Mouse (Mus musculus): ENCODE data around the gene Tgm3. TPM values are rescaled to one million over a fixed set of nuclear protein-coding genes. Genes with fewer than 3 reads are reported as not detected.

The Tgm3 gene
- polyA plus RNA-seq, 1 experiment from 2014 or later, result not detected

DNA sequence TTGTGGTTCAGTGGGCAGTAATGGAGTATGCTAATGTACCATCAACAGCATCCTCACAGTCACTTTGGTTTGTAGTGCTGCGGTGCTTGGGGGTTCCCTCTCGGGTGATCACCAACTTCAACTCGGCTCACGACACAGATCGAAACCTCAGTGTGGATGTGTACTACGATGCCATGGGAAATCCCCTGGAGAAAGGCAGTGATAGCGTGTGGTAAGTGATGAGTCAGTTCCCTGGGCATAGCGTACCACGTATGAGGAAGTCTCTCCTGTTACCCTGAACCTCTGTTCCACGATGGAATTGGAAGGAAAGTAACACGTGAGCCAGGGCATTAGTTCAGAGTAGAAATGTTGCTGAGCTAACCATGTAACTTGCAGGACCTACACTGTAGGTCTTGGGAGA, 17.7 kb downstream of the Tgm3 start:
- H3K4me1 ChIP-seq (replicated peaks), result 0 out of 2 replicates have a peak, but pooled peaks cover 2% of the 10 kb centered on the region
- no peaks in the 10 kb centered on the region for H3K27me3 ChIP-seq (ENCODE audit: insufficient read depth, poor library complexity, severe bottlenecking)
- H3K27ac ChIP-seq, result no peak overlapping the region
- WGBS, result 91% methylated on average over 11 of the region's 11 CpGs
- no peak for DNase-seq (ENCODE audit: low spot score)
- H3K36me3 ChIP-seq, result no peaks in the 10 kb centered on the region
- H3K9me3 ChIP-seq, result no peaks in the 10 kb centered on the region
- no peak overlapping the region for H3K4me3 ChIP-seq

DNA sequence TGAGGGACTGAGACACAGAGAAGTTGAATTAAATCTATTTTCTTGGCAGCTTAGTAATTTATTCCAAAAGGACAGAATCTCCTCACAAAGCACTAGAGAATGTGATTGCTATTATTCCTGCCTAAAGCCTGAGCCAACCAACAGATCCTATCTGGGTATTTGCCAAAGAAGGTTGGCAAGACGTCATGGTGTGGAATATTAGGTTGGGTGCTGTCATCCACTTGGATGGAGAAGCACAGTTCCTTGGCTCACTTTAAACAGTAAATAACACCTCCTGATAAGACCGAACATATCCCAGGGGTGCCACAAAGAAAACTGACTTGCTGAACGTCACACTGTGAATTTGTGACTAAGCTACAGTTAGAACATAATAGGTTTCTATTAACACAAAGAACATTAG, 20.5 kb downstream of the Tgm3 start:
- Histone ChIP-seq H3K27me3 (ENCODE audit: insufficient read depth, poor library complexity, severe bottlenecking) (no peaks in the 10 kb centered on the region), H3K9me3 (no peaks in the 10 kb centered on the region), H3K27ac (no peak overlapping the region), H3K4me1 (replicated peaks) (0 out of 2 replicates have a peak, but pooled peaks cover 2% of the 10 kb centered on the region), H3K4me3 (no peak overlapping the region), H3K36me3 (no peaks in the 10 kb centered on the region)
- 84% methylated on average over 3 of the region's 3 CpGs for WGBS
- DNase-seq (ENCODE audit: low spot score), result no peak

DNA sequence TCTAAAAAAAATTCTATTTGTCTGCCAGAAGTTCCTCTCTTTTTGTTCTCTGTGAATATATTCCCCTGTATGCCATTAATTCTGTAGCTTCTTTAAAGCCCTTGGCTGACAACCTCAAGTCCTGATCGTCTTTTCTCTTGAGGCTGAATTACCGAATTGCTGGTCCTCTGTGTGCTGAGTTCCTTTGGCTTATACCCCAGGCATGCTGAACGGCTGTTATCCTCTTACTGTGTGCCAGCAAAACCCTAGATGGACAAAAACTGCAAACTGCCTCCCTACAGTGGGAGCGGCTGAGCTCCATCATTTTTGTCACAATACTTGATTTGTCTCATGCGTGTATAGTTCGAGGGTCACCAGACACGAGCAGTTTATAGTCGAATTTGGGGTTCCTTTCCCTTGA, 24.7 kb downstream of the Tgm3 start:
- Histone ChIP-seq H3K4me3 (no peak overlapping the region), H3K4me1 (replicated peaks) (no peaks in the 10 kb centered on the region), H3K36me3 (no peaks in the 10 kb centered on the region), H3K27me3 (ENCODE audit: insufficient read depth, poor library complexity, severe bottlenecking) (no peaks in the 10 kb centered on the region), H3K27ac (no peak overlapping the region), H3K9me3 (no peaks in the 10 kb centered on the region)
- no peak for DNase-seq (ENCODE audit: low spot score)
- 82% methylated on average over 8 of the region's 8 CpGs for WGBS

DNA sequence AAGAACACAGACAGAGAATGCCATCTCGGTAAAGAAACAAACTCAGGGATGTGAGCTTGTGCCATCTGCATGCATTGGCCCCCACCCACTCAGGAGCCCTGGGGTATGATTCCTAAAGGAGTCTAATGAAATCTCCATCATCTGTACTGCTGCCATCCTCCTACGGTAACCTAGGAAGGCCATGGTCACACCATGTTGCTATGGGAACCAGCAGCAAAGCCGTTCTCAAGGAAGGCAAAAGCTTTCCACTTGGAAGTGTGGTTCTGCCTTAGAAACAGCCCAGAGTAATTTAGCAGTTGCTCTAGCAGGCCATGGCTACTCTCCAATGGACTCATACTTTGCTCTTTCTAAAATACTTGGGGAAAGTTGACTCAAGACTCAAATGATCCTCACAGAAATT, 26.8 kb downstream of the Tgm3 start:
- Histone ChIP-seq H3K4me3 (no peak overlapping the region), H3K4me1 (replicated peaks) (no peaks in the 10 kb centered on the region), H3K36me3 (no peaks in the 10 kb centered on the region), H3K9me3 (no peaks in the 10 kb centered on the region), H3K27me3 (ENCODE audit: insufficient read depth, poor library complexity, severe bottlenecking) (no peaks in the 10 kb centered on the region), H3K27ac (no peak overlapping the region)
- 72% methylated on average over 3 of the region's 3 CpGs for WGBS
- no peak for DNase-seq (ENCODE audit: low spot score)

DNA sequence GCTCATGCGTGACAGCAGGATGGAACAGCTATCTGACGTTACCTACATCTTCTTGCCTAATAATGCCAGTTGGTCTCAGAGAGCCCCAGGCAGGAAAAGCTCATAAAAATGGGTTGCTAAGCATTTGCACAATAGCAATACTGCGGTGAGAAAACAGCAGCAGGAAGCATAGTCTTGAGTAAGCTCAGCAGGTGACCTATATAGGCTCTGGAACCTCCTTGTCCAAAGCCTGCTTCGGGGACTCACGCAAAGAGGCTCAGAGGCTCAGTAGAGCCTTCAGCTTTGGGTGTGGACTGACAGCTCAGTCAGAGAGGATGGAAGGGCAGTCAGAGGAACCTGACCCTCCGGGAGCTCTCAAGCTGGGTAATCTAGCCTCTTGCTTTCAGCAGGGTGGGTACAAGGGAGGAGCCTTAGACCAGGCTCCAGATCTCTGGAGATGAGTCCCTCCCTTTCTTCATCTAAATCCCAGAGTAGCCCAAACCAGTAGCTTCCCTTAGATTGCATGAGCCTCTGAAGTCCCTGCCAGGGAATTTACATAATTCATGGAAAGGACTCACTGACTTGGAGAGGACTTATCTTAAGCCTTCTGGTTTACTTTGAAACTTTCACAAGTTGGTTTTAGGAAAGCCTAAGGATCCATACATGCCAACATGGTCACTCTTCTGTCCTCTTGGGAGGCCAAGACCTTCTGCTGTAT, 28.2 kb downstream of the Tgm3 start:
- no peaks in the 10 kb centered on the region for H3K36me3 ChIP-seq
- H3K27ac ChIP-seq, result no peak overlapping the region
- H3K4me3 ChIP-seq, result no peak overlapping the region
- H3K9me3 ChIP-seq, result no peaks in the 10 kb centered on the region
- no peak for DNase-seq (ENCODE audit: low spot score)
- 80% methylated on average over 6 of the region's 6 CpGs for WGBS
- no peaks in the 10 kb centered on the region for H3K4me1 ChIP-seq (replicated peaks)
- H3K27me3 ChIP-seq (ENCODE audit: insufficient read depth, poor library complexity, severe bottlenecking), result no peaks in the 10 kb centered on the region

DNA sequence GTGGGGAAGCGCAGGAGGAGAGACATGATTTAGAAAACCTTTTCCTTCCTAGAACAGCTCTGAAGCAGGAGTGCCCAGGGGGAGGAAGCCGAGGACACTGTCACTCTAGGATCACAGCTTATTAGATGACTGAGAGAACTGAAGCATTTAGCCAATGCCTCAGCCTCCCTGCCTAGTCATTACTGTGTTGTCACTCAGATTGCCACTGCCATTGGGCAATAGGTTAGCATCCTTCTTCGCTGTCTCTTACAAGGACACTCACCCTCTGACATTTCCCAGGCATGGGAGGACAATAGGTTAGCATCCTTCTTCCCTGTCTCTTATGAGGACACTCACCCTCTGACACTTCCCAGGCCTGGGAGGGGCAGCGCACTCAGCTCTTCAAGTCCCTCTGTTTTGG, 31.7 kb downstream of the Tgm3 start:
- Histone ChIP-seq H3K27me3 (ENCODE audit: insufficient read depth, poor library complexity, severe bottlenecking) (no peaks in the 10 kb centered on the region), H3K4me3 (no peak overlapping the region), H3K36me3 (no peaks in the 10 kb centered on the region), H3K9me3 (no peaks in the 10 kb centered on the region), H3K27ac (no peak overlapping the region), H3K4me1 (replicated peaks) (peaks cover 7% of the 10 kb centered on the region; the same call in 1 of the 2 replicates)
- WGBS, result 83% methylated on average over 4 of the region's 4 CpGs
- DNase-seq (ENCODE audit: low spot score), result no peak

DNA sequence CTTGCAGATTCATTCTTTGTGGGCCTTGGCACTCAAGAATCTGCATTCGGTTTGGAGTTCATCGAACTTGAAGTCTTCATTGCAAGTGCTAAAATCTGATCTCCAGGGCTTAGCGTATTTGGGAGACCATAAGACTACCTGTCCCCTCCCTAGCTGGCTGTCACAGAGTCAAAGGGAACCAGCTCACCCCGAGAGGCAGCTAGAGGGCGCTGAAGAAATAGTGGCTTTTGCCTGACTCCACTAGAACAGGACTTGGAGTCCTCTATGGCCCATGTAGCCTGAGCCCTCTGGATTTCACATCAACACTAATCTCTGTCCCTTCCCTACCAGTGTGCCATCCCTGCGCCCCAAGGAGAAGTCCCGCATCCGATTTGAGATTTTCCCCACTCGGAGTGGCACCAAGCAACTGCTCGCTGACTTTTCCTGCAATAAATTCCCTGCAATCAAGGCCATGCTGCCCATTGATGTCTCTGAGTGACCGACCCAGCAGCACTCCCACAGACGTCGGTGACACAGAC, 35.8 kb downstream of the Tgm3 start:
- H3K27me3 ChIP-seq (ENCODE audit: insufficient read depth, poor library complexity, severe bottlenecking), result no peaks in the 10 kb centered on the region
- no peak overlapping the region for H3K27ac ChIP-seq
- no peak overlapping the region for H3K4me3 ChIP-seq
- 79% methylated on average over 13 of the region's 13 CpGs for WGBS
- H3K4me1 ChIP-seq (replicated peaks), result peaks cover 7% of the 10 kb centered on the region; the same call in 1 of the 2 replicates
- H3K36me3 ChIP-seq, result no peaks in the 10 kb centered on the region
- no peak for DNase-seq (ENCODE audit: low spot score)
- H3K9me3 ChIP-seq, result no peaks in the 10 kb centered on the region

DNA sequence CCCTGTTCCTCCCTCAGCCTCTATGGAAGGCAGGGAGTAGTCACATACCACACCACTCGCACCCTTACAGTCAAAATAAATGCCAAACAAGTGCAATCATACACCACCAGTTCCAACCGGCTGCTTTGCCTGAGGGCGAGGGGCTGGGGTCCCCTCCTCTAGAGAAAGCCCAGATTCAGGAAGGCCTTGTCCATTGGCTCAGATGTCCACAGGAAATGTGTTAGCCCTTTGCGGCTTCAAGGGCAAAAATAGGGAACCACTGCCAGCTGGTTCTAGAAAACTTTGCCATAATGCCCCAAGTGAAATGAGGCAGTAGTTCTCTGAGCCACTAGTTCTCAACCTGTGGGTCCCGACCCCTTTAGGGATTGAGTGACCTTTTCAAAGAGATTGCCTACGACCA, 36.6 kb downstream of the Tgm3 start:
- Histone ChIP-seq H3K4me3 (no peak overlapping the region), H3K4me1 (replicated peaks) (peaks cover 7% of the 10 kb centered on the region; the same call in 1 of the 2 replicates), H3K9me3 (no peaks in the 10 kb centered on the region), H3K27ac (no peak overlapping the region), H3K27me3 (ENCODE audit: insufficient read depth, poor library complexity, severe bottlenecking) (no peaks in the 10 kb centered on the region), H3K36me3 (no peaks in the 10 kb centered on the region)
- 80% methylated on average over 6 of the region's 6 CpGs for WGBS
- no peak for DNase-seq (ENCODE audit: low spot score)

DNA sequence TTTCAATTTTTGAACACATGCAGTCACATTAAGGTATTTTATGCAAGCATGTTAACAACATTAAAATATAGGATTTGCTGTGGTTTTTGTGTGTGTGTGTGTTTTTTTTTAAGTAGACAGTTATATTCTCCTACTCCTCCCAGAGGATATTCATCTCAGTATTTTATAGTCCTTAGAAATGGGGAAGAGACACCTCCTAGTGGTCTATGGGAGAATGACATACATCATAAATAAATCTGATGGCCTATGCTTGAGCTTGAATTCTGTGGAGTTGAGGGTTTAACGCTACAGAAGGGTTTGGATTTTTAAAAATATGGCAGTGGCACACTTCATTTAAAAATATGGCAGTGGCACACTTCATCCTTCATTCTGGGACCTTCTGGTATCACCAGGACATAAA, 46.0 kb downstream of the Tgm3 start:
- Histone ChIP-seq H3K9me3 (no peaks in the 10 kb centered on the region), H3K27ac (no peak overlapping the region), H3K27me3 (ENCODE audit: insufficient read depth, poor library complexity, severe bottlenecking) (no peaks in the 10 kb centered on the region), H3K4me3 (no peak overlapping the region), H3K36me3 (no peaks in the 10 kb centered on the region), H3K4me1 (replicated peaks) (no peaks in the 10 kb centered on the region)
- 54% methylated on average over 1 of the region's 1 CpGs for WGBS
- no peak for DNase-seq (ENCODE audit: low spot score)

DNA sequence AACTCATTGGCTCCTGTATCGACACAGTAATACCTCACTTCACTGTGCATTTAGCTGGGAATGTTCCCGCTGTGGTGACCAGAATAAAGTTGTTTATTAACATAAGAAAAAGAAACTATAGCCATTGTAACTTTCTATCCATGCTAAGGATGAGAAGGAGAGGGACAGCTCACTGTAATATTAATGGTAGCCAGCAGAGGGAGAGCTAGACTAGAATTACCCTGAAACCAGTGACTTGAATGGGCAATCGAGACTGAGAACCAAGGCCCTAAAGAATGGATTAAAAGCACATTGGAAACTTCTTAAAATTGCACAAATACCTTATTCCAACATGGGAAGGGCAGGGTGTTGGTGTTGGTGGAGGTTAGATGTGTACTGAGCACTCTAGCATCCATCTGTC, 56.1 kb downstream of the Tgm3 start:
- Histone ChIP-seq H3K36me3 (no peaks in the 10 kb centered on the region), H3K4me1 (replicated peaks) (no peaks in the 10 kb centered on the region), H3K27ac (no peak overlapping the region), H3K4me3 (no peak overlapping the region), H3K27me3 (ENCODE audit: insufficient read depth, poor library complexity, severe bottlenecking) (no peaks in the 10 kb centered on the region), H3K9me3 (no peaks in the 10 kb centered on the region)
- WGBS, result 33% methylated on average over 3 of the region's 3 CpGs
- no peak for DNase-seq (ENCODE audit: low spot score)

DNA sequence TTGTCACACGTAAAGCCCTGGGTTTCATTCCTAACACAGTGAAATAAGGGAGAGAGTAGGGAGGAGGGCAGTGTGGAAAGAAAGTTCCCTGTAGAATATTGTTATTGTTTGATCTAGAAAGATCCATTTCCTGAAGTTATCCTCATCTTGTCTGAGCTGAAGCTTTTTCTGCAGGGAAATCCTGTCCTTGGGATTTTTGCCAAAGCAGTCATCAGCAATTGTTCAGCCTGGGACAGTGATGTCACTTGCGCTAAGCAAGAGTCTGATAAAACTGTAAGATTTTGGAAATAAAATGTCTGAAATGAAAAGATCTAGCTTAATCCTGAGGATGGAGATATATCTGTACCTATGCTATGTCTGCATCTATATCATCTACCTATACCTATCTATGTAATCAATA, 58.2 kb downstream of the Tgm3 start:
- Histone ChIP-seq H3K9me3 (no peaks in the 10 kb centered on the region), H3K27me3 (ENCODE audit: insufficient read depth, poor library complexity, severe bottlenecking) (no peaks in the 10 kb centered on the region), H3K4me1 (replicated peaks) (no peaks in the 10 kb centered on the region), H3K27ac (no peak overlapping the region), H3K36me3 (no peaks in the 10 kb centered on the region), H3K4me3 (no peak overlapping the region)
- 84% methylated on average over 2 of the region's 2 CpGs for WGBS
- no peak for DNase-seq (ENCODE audit: low spot score)

All from hindbrain, embryonic 10.5 days (tissue).